Mouse (Mus musculus): ENCODE data around the gene Olfr1299. TPM values are rescaled to one million over a fixed set of nuclear protein-coding genes. Genes with fewer than 3 reads are reported as not detected.

The Olfr1299 gene
- polyA plus RNA-seq (2015; fragmentation: Nextera tagmentation; extraction: Ambion mirVana): not detected in 2 replicates

DNA sequence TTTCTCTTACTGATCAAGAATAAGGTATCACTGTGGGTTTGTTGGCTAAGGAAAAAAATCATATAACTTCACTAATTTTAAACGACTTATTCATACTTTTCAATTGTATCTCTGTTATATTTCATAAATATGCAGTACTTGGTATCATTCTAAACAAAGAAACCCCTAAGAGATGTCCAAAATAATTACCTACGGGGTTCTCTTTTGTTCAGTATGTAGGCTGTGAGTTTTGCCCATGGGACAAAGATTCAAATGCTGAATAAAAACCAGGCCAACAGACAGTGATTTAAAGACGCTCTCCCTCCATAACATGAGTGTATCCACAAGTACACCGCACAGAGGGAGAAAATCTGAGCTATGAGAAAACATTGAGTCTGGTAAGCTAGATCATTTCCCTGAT lies at the start of gene Olfr1299:
Gene Olfr1299 (plus strand): TSS at position 301 of the 400 bp plus-strand sequence.
- no peak within 1 kb of the TSS for H3K4me2 ChIP-seq (ENCODE audit: low read length)
- H3K27me3 ChIP-seq (replicated peaks; ENCODE audit: control insufficient read depth, insufficient read depth, low read length): no peaks in the 10 kb centered on the region
- H3K36me3 ChIP-seq (ENCODE audit: control insufficient read depth, insufficient read depth): no peaks in the 10 kb centered on the region
- no peak within 1 kb of the TSS for H3K4me3 ChIP-seq (replicated peaks; ENCODE audit: low read length)
- 81% methylated on average over 4 of the region's 4 CpGs for WGBS
- no peak for ATAC-seq
- H3K9me3 ChIP-seq (ENCODE audit: control insufficient read depth, low read length): no peaks in the 10 kb centered on the region
- H3K27ac ChIP-seq (ENCODE audit: low read length): no peak within 1 kb of the TSS
- no peak within 1 kb of the TSS for H3K9ac ChIP-seq (replicated peaks; ENCODE audit: low read depth, low read length)
- no peaks in the 10 kb centered on the region for H3K4me1 ChIP-seq (replicated peaks; ENCODE audit: control insufficient read depth, insufficient read depth, low read length)

DNA sequence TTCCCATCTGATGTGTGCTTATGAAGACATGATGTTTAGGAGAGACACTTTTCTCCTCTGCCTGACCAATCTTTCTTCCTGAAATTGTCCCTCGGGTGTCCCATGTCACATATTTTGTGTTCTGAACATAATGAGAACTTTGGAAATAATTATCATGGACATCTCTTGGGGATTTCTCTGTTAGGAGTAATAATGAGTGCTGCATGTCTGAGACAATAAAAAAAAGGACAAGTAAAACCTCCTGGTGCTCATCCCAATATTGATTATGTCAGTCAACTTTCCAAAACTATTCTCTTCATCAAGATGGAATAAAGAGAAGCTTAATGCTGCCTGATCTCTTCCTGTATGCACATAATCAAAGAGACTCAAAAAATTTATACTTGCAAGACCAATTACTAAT lies 34.8 kb upstream of the Olfr1299 start, which contains the start of gene Olfr1297:
Gene Olfr1297 (minus strand): TSS at position 101 of the 400 bp plus-strand sequence.
- no peak for ATAC-seq
- Histone ChIP-seq H3K36me3 (ENCODE audit: control insufficient read depth, insufficient read depth) (no peaks in the 10 kb centered on the region), H3K27me3 (replicated peaks; ENCODE audit: control insufficient read depth, insufficient read depth, low read length) (no peaks in the 10 kb centered on the region)

DNA sequence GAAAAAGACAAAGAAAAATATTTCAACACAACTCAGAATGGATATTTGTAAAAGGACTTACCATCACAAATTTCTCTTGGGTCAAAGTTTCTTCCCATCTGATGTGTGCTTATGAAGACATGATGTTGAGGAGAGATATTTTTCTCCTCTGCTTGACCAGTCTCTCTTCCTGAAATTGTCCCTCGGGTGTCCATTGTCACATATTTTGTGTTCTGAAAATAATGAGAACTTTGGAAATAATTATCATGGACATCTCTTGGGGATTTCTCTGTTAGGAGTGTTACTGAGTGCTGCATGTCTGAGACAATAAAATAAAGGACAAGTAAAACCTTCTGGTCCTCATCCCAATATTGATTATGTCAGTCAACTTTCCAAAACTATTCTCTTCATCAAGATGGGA lies 12.1 kb upstream of the Olfr1299 start, which contains the start of gene Olfr1298:
Gene Olfr1298 (minus strand): TSS at position 101 of the 400 bp plus-strand sequence.
- Histone ChIP-seq H3K4me3 (replicated peaks; ENCODE audit: low read length) (no peak within 1 kb of the TSS), H3K27me3 (replicated peaks; ENCODE audit: control insufficient read depth, insufficient read depth, low read length) (no peaks in the 10 kb centered on the region), H3K9ac (replicated peaks; ENCODE audit: low read depth, low read length) (no peak within 1 kb of the TSS), H3K9me3 (ENCODE audit: control insufficient read depth, low read length) (no peaks in the 10 kb centered on the region), H3K4me1 (replicated peaks; ENCODE audit: control insufficient read depth, insufficient read depth, low read length) (no peaks in the 10 kb centered on the region), H3K27ac (ENCODE audit: low read length) (no peak within 1 kb of the TSS), H3K4me2 (ENCODE audit: low read length) (no peak within 1 kb of the TSS), H3K36me3 (ENCODE audit: control insufficient read depth, insufficient read depth) (no peaks in the 10 kb centered on the region)
- 93% methylated on average over 1 of the region's 1 CpGs for WGBS
- ATAC-seq: no peak

More for the DNA sequence above, 34.8 kb upstream of the Olfr1299 start, which contains the start of gene Olfr1297:
- Histone ChIP-seq H3K4me3 (replicated peaks; ENCODE audit: low read length) (no peak within 1 kb of the TSS), H3K4me1 (replicated peaks; ENCODE audit: control insufficient read depth, insufficient read depth, low read length) (no peaks in the 10 kb centered on the region), H3K9me3 (ENCODE audit: control insufficient read depth, low read length) (no peaks in the 10 kb centered on the region), H3K4me2 (ENCODE audit: low read length) (no peak within 1 kb of the TSS), H3K27ac (ENCODE audit: low read length) (no peak within 1 kb of the TSS), H3K9ac (replicated peaks; ENCODE audit: low read depth, low read length) (no peak within 1 kb of the TSS)
- 81% methylated on average over 1 of the region's 1 CpGs for WGBS

Other genes with a start within 250 kb of the Olfr1299 start
- gene Olfr1286, start 238.3 kb upstream of the Olfr1299 start, polyA plus RNA-seq (2015; fragmentation: Nextera tagmentation; extraction: Ambion mirVana): not detected in 2 replicates
- gene Olfr1287, start 212.3 kb upstream of the Olfr1299 start, polyA plus RNA-seq (2015; fragmentation: Nextera tagmentation; extraction: Ambion mirVana): not detected in 2 replicates
- gene Olfr1288, start 187.3 kb upstream of the Olfr1299 start, polyA plus RNA-seq (2015; fragmentation: Nextera tagmentation; extraction: Ambion mirVana): not detected in 2 replicates
- gene Olfr1289, start 180.6 kb upstream of the Olfr1299 start, polyA plus RNA-seq (2015; fragmentation: Nextera tagmentation; extraction: Ambion mirVana): not detected in 2 replicates
- gene Olfr1290, start 167.6 kb upstream of the Olfr1299 start, polyA plus RNA-seq (2015; fragmentation: Nextera tagmentation; extraction: Ambion mirVana): not detected in 2 replicates
- gene Olfr1291-ps1, start 164.2 kb upstream of the Olfr1299 start, polyA plus RNA-seq (2015; fragmentation: Nextera tagmentation; extraction: Ambion mirVana): not detected in 2 replicates
- not detected in 2 replicates for gene Olfr1293-ps, start 136.2 kb upstream of the Olfr1299 start, polyA plus RNA-seq (2015; fragmentation: Nextera tagmentation; extraction: Ambion mirVana)
- gene Olfr1294, start 121.1 kb upstream of the Olfr1299 start, polyA plus RNA-seq (2015; fragmentation: Nextera tagmentation; extraction: Ambion mirVana): not detected in 2 replicates
- not detected in 2 replicates for gene Olfr1295, start 91.7 kb upstream of the Olfr1299 start, polyA plus RNA-seq (2015; fragmentation: Nextera tagmentation; extraction: Ambion mirVana)
- not detected in 2 replicates for gene Olfr1297, start 34.9 kb upstream of the Olfr1299 start, polyA plus RNA-seq (2015; fragmentation: Nextera tagmentation; extraction: Ambion mirVana)
- gene Olfr1298, start 12.2 kb upstream of the Olfr1299 start, polyA plus RNA-seq (2015; fragmentation: Nextera tagmentation; extraction: Ambion mirVana): not detected in 2 replicates
- gene Olfr1301, start 89.6 kb downstream of the Olfr1299 start, polyA plus RNA-seq (2015; fragmentation: Nextera tagmentation; extraction: Ambion mirVana): not detected in 2 replicates
- not detected in 2 replicates for gene Olfr1302, start 116.0 kb downstream of the Olfr1299 start, polyA plus RNA-seq (2015; fragmentation: Nextera tagmentation; extraction: Ambion mirVana)
- gene Olfr1303, start 158.9 kb downstream of the Olfr1299 start, polyA plus RNA-seq (2015; fragmentation: Nextera tagmentation; extraction: Ambion mirVana): not detected in 2 replicates
- not detected in 2 replicates for gene Olfr1305, start 215.7 kb downstream of the Olfr1299 start, polyA plus RNA-seq (2015; fragmentation: Nextera tagmentation; extraction: Ambion mirVana)

Measured in forebrain, embryonic 16.5 days (tissue).